ENCODE assay signal across 8 mouse cellular contexts in genomic region chr4:151988342-151989109, GRCm38 (mm10). TPM values are rescaled to one million over a fixed set of nuclear protein-coding genes. Genes with fewer than 3 reads are reported as not detected.
DNase-seq lines count a peak whose midpoint lies in the region; ATAC-seq and TF ChIP-seq lines count a peak whose summit lies in the region.

TSS of gene Thap3 (minus strand) at chr4:151988997.

- H3K9me3 ChIP-seq in embryonic facial prominence, embryonic 11.5 days (replicated peaks; ENCODE audit: control insufficient read depth, low read length): no peaks in the 10 kb centered on the region
- H3K9me3 ChIP-seq in limb, embryonic 15.5 days: no peaks in the 10 kb centered on the region
- no peaks in the 10 kb centered on the region for H3K9me3 ChIP-seq in midbrain, embryonic 16.5 days (replicated peaks; ENCODE audit: control insufficient read depth, low read length, poor library complexity, severe bottlenecking)

- peak within 1 kb of the TSS; percentile 80 for H3K4me3 ChIP-seq in embryonic facial prominence, embryonic 11.5 days (ENCODE audit: low read depth, low read length)
- peak within 1 kb of the TSS; percentile 83 for H3K4me3 ChIP-seq in heart, adult 2 months
- H3K4me3 ChIP-seq in kidney, adult 2 months (ENCODE audit: insufficient read depth, low read depth, low read length): peak within 1 kb of the TSS; percentile 93
- H3K4me3 ChIP-seq in limb, embryonic 15.5 days: peak within 1 kb of the TSS; percentile 86
- peak within 1 kb of the TSS; percentile 82 for H3K4me3 ChIP-seq in midbrain, embryonic 16.5 days (ENCODE audit: low read depth, low read length)

- ATAC-seq in embryonic facial prominence, embryonic 11.5 days (replicated peaks; ENCODE audit: insufficient number of reproducible peaks, low FRiP score, low TSS enrichment, low read depth): peak; percentile 37
- ATAC-seq in limb, embryonic 15.5 days (ENCODE audit: insufficient number of reproducible peaks, low FRiP score, low TSS enrichment, low read depth): peak; percentile 65
- peak; percentile 72 for ATAC-seq in midbrain, embryonic 16.5 days

- no peaks in the 10 kb centered on the region for H3K79me2 ChIP-seq in heart, adult 2 months (replicated peaks; ENCODE audit: control insufficient read depth, insufficient read depth, low read length)

- WGBS in embryonic facial prominence, embryonic 11.5 days: 1% methylated on average over 54 of the region's 54 CpGs
- under 1% methylated on average over 54 of the region's 54 CpGs for WGBS in heart, adult 2 months
- WGBS in kidney, adult 2 months: 1% methylated on average over 54 of the region's 54 CpGs
- under 1% methylated on average over 54 of the region's 54 CpGs for WGBS in limb, embryonic 15.5 days
- WGBS in midbrain, embryonic 16.5 days: 1% methylated on average over 54 of the region's 54 CpGs

- intact Hi-C loops in heart, adult 2 months (cut with DNase I): no loop called here

- peak within 1 kb of the TSS; percentile 91 for H3K9ac ChIP-seq in embryonic facial prominence, embryonic 11.5 days (replicated peaks; ENCODE audit: low read length)
- peak within 1 kb of the TSS; percentile 97 for H3K9ac ChIP-seq in heart, adult 2 months (ENCODE audit: low read depth, low read length)
- peak within 1 kb of the TSS; percentile 91 for H3K9ac ChIP-seq in limb, embryonic 15.5 days
- peak within 1 kb of the TSS; percentile 97 for H3K9ac ChIP-seq in midbrain, embryonic 16.5 days (ENCODE audit: low read depth, low read length)

- H3K36me3 ChIP-seq in embryonic facial prominence, embryonic 11.5 days (replicated peaks; ENCODE audit: control insufficient read depth, insufficient read depth, low read depth, low read length): peaks cover 7% of the 10 kb centered on the region
- H3K36me3 ChIP-seq in heart, adult 2 months (ENCODE audit: control insufficient read depth, insufficient read depth, low read length): no peaks in the 10 kb centered on the region
- no peaks in the 10 kb centered on the region for H3K36me3 ChIP-seq in kidney, adult 2 months (ENCODE audit: control insufficient read depth, insufficient read depth, low read length)
- peaks cover 47% of the 10 kb centered on the region for H3K36me3 ChIP-seq in limb, embryonic 15.5 days
- H3K36me3 ChIP-seq in midbrain, embryonic 16.5 days (ENCODE audit: control insufficient read depth, insufficient read depth, low read length): peaks cover 17% of the 10 kb centered on the region

- no peak for TF ChIP-seq CTCF in heart, adult 2 months (IDR thresholded peaks at IDR 0.05)
- TF ChIP-seq CTCF in kidney, adult 2 months (conservative IDR thresholded peaks at IDR 0.05; ENCODE audit: insufficient read depth, insufficient read length, low read depth, low read length): no peak

- H3K4me1 ChIP-seq in embryonic facial prominence, embryonic 11.5 days (ENCODE audit: control insufficient read depth, insufficient read depth, low read length): no peaks in the 10 kb centered on the region; the same call in 1 of the 2 replicates
- peaks cover 8% of the 10 kb centered on the region for H3K4me1 ChIP-seq in heart, adult 2 months (ENCODE audit: control insufficient read depth, insufficient read depth, low read length)
- H3K4me1 ChIP-seq in kidney, adult 2 months (ENCODE audit: control insufficient read depth, insufficient read depth, low read length): peaks cover 15% of the 10 kb centered on the region; the same call in 1 of the 2 replicates
- H3K4me1 ChIP-seq in limb, embryonic 15.5 days: peaks cover 47% of the 10 kb centered on the region
- H3K4me1 ChIP-seq in midbrain, embryonic 16.5 days (ENCODE audit: control insufficient read depth, insufficient read depth, low read length): peaks cover 15% of the 10 kb centered on the region

- peak within 1 kb of the TSS; percentile 70 for H3K4me2 ChIP-seq in embryonic facial prominence, embryonic 11.5 days (ENCODE audit: low read depth, low read length)
- H3K4me2 ChIP-seq in limb, embryonic 15.5 days: peak within 1 kb of the TSS; percentile 70
- H3K4me2 ChIP-seq in midbrain, embryonic 16.5 days (ENCODE audit: low read length): peak within 1 kb of the TSS; percentile 62

- peak; percentile 78 for DNase-seq in 3134 (ENCODE audit: extremely low read depth, insufficient read length, low spot score)
- DNase-seq in adrenal gland, adult 8-10 months: peak; percentile 70
- DNase-seq in embryonic facial prominence, embryonic 11.5 days (ENCODE audit: low spot score): peak; percentile 81
- DNase-seq in heart, adult 2 months: peak; percentile 91 to 94
- peak; percentile 89 for DNase-seq in kidney, adult 2 months
- peak; percentile 57 to 73 for DNase-seq in spleen, postnatal 14 days (ENCODE audit: low spot score in 2 of 2)

- TF ChIP-seq POLR2A in heart, adult 2 months (IDR thresholded peaks at IDR 0.05; ENCODE audit: insufficient read depth, low read depth, low read length): peak; percentile 42
- TF ChIP-seq POLR2A in kidney, adult 2 months (IDR thresholded peaks at IDR 0.05; ENCODE audit: low read depth, low read length): no peak

- H3K27me3 ChIP-seq in embryonic facial prominence, embryonic 11.5 days (ENCODE audit: control insufficient read depth, insufficient read depth, low read length): no peaks in the 10 kb centered on the region
- H3K27me3 ChIP-seq in heart, adult 2 months (ENCODE audit: control insufficient read depth, insufficient read depth, low read length): no peaks in the 10 kb centered on the region
- no peaks in the 10 kb centered on the region for H3K27me3 ChIP-seq in kidney, adult 2 months (replicated peaks; ENCODE audit: control insufficient read depth, insufficient read depth, low read length)
- H3K27me3 ChIP-seq in limb, embryonic 15.5 days: no peaks in the 10 kb centered on the region
- H3K27me3 ChIP-seq in midbrain, embryonic 16.5 days (ENCODE audit: control insufficient read depth, insufficient read depth, low read depth, low read length): no peaks in the 10 kb centered on the region

- TF ChIP-seq EP300 in heart, adult 2 months (IDR thresholded peaks at IDR 0.05; ENCODE audit: insufficient read depth, low read depth, low read length): no peak

- H3K27ac ChIP-seq in embryonic facial prominence, embryonic 11.5 days (replicated peaks; ENCODE audit: low read depth, low read length): peak within 1 kb of the TSS; percentile 66
- H3K27ac ChIP-seq in heart, adult 2 months: peak within 1 kb of the TSS; percentile 88
- H3K27ac ChIP-seq in kidney, adult 2 months (ENCODE audit: insufficient read depth, low read depth, low read length): peak within 1 kb of the TSS; percentile 67
- peak within 1 kb of the TSS; percentile 90 for H3K27ac ChIP-seq in limb, embryonic 15.5 days
- peak within 1 kb of the TSS; percentile 87 for H3K27ac ChIP-seq in midbrain, embryonic 16.5 days (ENCODE audit: low read length)

RNA-seq across cellular contexts. Expression of gene Thap3, which starts in this region (rescaled TPM):
- 10 to 100 TPM; 25.7 to 46.9 (median 36.6) TPM for total RNA-seq in adrenal gland, adult 8-10 months (2022)
- 22.2 and 22.4 TPM in 2 replicates for polyA plus RNA-seq in embryonic facial prominence, embryonic 11.5 days (2014; fragmentation: Nextera tagmentation; extraction: Ambion mirVana)
- total RNA-seq in heart, adult 2 months (2021): 10 to 100 TPM; 12.0 to 13.5 TPM
- 20.8 and 27.6 TPM in 2 replicates for polyA plus RNA-seq in heart, adult 2 months (2012; rRNA removed)
- 30.6 and 33.7 TPM in 2 replicates for polyA plus RNA-seq in kidney, adult 2 months (2012; rRNA removed)
- polyA plus RNA-seq in limb, embryonic 15.5 days (2015; fragmentation: Nextera tagmentation; extraction: Ambion mirVana): 45.6 and 50.9 TPM in 2 replicates
- 30.9 and 33.9 TPM in 2 replicates for polyA plus RNA-seq in midbrain, embryonic 16.5 days (2015; fragmentation: Nextera tagmentation; extraction: Ambion mirVana)

Comparison
In these comparisons a context has a peak if more than half of its experiments do, and no peak if none do; other contexts are left out.
1. Peak in every context shown above with its lines: DNase-seq, ATAC-seq, H3K4me3 ChIP-seq and H3K27ac ChIP-seq.